Mouse (Mus musculus): ENCODE measurements around the gene C530008M17Rik. TPM values are rescaled to one million over a fixed set of nuclear protein-coding genes. Genes with fewer than 3 reads are reported as not detected.

C530008M17Rik gene
- total and polyA plus RNA-seq, 2 experiments from 2014 or later = 52.5 to 55.3 TPM

DNA sequence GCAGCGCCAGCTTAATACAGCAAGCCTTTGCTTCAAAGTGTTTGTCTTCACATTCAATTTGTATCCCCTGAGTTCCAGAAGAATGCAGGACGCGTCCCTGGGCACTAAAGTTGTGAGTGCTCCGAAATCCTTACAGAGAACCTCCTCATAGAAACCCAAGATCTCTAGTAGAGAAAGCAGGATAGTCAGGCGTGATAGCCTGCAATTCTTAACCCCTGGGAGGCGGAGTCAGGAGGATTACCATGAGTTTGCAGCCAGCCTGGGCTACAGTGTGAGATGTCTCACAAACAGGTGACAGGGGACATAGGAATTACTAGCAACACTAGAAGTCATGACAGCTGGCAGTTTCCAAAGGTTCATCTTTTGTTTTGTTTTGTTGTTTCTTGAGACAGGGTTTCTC is 213.2 kb downstream of the C530008M17Rik start:
- no peak overlapping the region for H3K4me3 ChIP-seq (ENCODE audit: low read length)
- WGBS = 66% methylated on average over 6 of the region's 6 CpGs
- H3K4me1 ChIP-seq (ENCODE audit: insufficient read depth, low read length) = no peaks in the 10 kb centered on the region
- no peak overlapping the region for H3K27ac ChIP-seq
- peaks cover 23% of the 10 kb centered on the region; the same call in 1 of the 2 replicates for H3K36me3 ChIP-seq (ENCODE audit: insufficient read depth, low read length)
- no peak overlapping the region for H3K9ac ChIP-seq (replicated peaks; ENCODE audit: low read length)
- H3K27me3 ChIP-seq (ENCODE audit: insufficient read depth, low read length) = no peaks in the 10 kb centered on the region
- H3K4me2 ChIP-seq (ENCODE audit: low read depth, low read length) = peak overlapping the region; percentile 47
- ATAC-seq (no peak), DNase-seq (ENCODE audit: low spot score) (no peak)
- H3K9me3 ChIP-seq (ENCODE audit: low read length) = no peaks in the 10 kb centered on the region
- TF ChIP-seq CTCF (IDR thresholded peaks at IDR 0.05; ENCODE audit: low read depth) = no peak

DNA sequence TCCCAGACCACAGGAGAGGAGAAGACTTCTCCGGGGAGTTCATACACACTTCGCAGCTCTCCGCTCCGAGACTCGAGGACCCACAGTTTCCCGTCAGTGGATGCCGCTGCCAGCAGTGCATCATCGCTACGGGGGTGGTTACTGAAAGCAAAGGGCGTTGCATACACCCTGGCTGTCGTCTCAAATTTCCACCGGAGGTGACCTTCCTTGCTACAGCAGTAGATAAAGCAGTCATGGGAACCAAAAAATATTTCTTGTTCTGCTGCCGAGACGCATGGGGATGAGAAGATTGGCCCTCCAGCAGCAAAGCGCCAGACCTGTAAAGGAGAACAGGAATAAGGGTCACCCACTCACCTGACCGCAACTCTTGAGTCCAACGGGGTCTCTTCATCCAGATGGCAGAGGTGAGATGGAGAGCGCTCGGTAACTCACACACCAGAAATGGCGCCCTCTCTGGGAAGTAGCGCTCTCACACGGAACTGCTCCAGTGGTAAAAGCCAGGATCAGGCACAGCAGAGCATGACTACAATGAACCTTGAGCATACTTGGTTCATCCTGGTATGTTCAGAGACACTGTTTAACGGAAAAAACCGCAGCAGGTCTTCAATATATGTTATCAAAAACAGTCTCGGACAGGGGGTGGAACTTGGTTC is 219.9 kb downstream of the C530008M17Rik start:
- DNase-seq (ENCODE audit: low spot score) = no peak
- no peaks in the 10 kb centered on the region for H3K27me3 ChIP-seq (ENCODE audit: insufficient read depth, low read length)
- no peak overlapping the region for H3K4me3 ChIP-seq (ENCODE audit: low read length)
- H3K9ac ChIP-seq (replicated peaks; ENCODE audit: low read length) = no peak overlapping the region
- ATAC-seq = no peak
- TF ChIP-seq CTCF (IDR thresholded peaks at IDR 0.05; ENCODE audit: low read depth) = no peak
- H3K27ac ChIP-seq = no peak overlapping the region
- WGBS = 91% methylated on average over 25 of the region's 25 CpGs
- no peaks in the 10 kb centered on the region for H3K9me3 ChIP-seq (ENCODE audit: low read length)
- H3K4me1 ChIP-seq (ENCODE audit: insufficient read depth, low read length) = no peaks in the 10 kb centered on the region
- H3K4me2 ChIP-seq (ENCODE audit: low read depth, low read length) = no peak overlapping the region
- H3K36me3 ChIP-seq (ENCODE audit: insufficient read depth, low read length) = peaks cover 17% of the 10 kb centered on the region

DNA sequence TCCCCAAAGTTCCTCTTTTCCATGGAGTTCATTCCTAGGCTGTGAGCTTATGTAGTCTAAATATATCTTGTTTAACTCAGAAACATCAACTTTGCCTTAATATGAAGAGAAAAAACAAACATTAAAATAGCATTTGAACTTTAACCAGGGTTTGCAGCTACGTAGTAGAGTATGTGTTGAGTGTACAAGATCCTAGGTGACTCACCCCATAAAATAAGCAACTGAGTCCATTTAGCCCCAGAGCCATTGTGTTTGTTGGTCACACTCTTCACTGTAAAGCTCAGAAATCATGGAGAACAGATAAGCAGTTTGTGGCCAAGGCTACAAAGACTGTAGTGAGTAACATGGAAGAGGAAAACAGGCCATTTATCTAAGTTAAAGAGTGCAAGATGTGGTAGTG is 227.8 kb downstream of the C530008M17Rik start:
- DNase-seq (ENCODE audit: low spot score) (no peak), ATAC-seq (no peak)
- no peak for TF ChIP-seq CTCF (IDR thresholded peaks at IDR 0.05; ENCODE audit: low read depth)
- Histone ChIP-seq H3K4me1 (ENCODE audit: insufficient read depth, low read length) (no peaks in the 10 kb centered on the region), H3K4me2 (ENCODE audit: low read depth, low read length) (no peak overlapping the region), H3K36me3 (ENCODE audit: insufficient read depth, low read length) (peaks cover 24% of the 10 kb centered on the region), H3K9me3 (ENCODE audit: low read length) (no peaks in the 10 kb centered on the region), H3K27ac (no peak overlapping the region), H3K27me3 (ENCODE audit: insufficient read depth, low read length) (no peaks in the 10 kb centered on the region), H3K9ac (replicated peaks; ENCODE audit: low read length) (no peak overlapping the region), H3K4me3 (ENCODE audit: low read length) (no peak overlapping the region)
- WGBS = 94% methylated on average over 1 of the region's 1 CpGs

DNA sequence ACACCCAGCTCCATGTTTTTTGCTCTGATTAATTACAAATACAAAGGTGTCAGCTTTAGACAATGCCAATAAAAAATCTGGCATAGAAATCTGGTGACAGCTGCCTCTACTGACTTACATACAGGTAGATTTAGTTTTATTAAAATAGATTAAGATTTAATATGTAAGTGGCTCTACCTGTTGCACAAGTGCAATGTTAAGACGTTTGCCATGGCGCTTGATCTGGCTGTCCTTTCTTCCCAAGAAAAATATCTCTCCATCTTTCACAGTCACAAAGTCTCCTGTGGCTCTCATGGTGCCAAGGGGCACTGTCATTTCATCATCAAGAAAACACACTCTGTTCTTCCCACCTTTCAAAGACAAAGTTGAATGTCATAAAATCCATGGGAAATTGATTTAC is 230.7 kb downstream of the C530008M17Rik start:
- no peak for TF ChIP-seq CTCF (IDR thresholded peaks at IDR 0.05; ENCODE audit: low read depth)
- no peak overlapping the region for H3K4me3 ChIP-seq (ENCODE audit: low read length)
- H3K36me3 ChIP-seq (ENCODE audit: insufficient read depth, low read length) = peaks cover 27% of the 10 kb centered on the region
- H3K4me1 ChIP-seq (ENCODE audit: insufficient read depth, low read length) = no peaks in the 10 kb centered on the region
- 95% methylated on average over 2 of the region's 2 CpGs for WGBS
- no peak overlapping the region for H3K27ac ChIP-seq
- no peaks in the 10 kb centered on the region for H3K27me3 ChIP-seq (ENCODE audit: insufficient read depth, low read length)
- ATAC-seq (no peak), DNase-seq (ENCODE audit: low spot score) (no peak)
- no peak overlapping the region for H3K9ac ChIP-seq (replicated peaks; ENCODE audit: low read length)
- no peak overlapping the region for H3K4me2 ChIP-seq (ENCODE audit: low read depth, low read length)
- H3K9me3 ChIP-seq (ENCODE audit: low read length) = no peaks in the 10 kb centered on the region

DNA sequence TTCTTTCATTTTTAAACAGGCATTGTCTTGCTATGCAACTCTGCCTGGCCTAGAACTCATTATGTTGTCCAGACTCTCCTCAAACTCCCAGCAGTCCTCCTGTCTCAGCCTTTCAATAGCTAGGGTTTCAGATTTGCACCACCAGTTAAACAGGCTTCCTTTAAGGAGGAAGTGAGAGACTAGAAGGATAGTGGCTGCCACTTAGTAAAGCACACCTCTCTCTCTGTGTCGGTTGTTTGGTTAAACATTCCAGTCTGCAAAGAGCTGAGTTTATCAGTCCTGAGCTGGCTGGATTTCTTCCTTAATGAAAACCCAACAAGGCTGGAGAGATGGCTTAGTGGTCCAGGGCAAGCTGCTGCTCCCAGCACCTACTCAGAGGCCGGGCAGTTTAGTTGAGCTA is 236.3 kb downstream of the C530008M17Rik start:
- ATAC-seq (no peak), DNase-seq (ENCODE audit: low spot score) (no peak)
- H3K4me2 ChIP-seq (ENCODE audit: low read depth, low read length) = no peak overlapping the region
- no peak overlapping the region for H3K4me3 ChIP-seq (ENCODE audit: low read length)
- TF ChIP-seq CTCF (IDR thresholded peaks at IDR 0.05; ENCODE audit: low read depth) = no peak
- no peak overlapping the region for H3K27ac ChIP-seq
- no peaks in the 10 kb centered on the region for H3K9me3 ChIP-seq (ENCODE audit: low read length)
- H3K36me3 ChIP-seq (ENCODE audit: insufficient read depth, low read length) = peaks cover 10% of the 10 kb centered on the region
- H3K9ac ChIP-seq (replicated peaks; ENCODE audit: low read length) = no peak overlapping the region
- no peaks in the 10 kb centered on the region for H3K27me3 ChIP-seq (ENCODE audit: insufficient read depth, low read length)
- H3K4me1 ChIP-seq (ENCODE audit: insufficient read depth, low read length) = no peaks in the 10 kb centered on the region
- WGBS = 86% methylated on average over 2 of the region's 2 CpGs

DNA sequence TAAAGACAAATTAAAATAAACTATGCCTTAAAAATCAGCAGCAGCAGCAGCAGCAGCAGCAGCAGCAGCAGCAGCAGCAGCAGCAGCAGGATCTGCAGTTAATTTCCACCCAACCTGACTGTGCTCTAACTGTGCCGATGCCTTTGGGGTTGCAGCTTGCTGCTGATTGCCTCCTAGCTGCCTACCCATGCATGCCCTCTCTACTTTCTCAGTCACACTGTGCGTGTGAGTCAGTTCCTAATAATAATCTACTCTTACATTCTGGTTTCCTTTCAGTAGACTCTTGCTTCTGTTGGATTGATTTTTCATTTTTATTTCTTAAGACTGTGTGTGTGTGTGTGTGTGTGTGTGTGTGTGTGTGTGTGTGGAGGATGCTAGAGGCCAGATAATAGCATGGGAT is 236.8 kb downstream of the C530008M17Rik start:
- no peaks in the 10 kb centered on the region for H3K4me1 ChIP-seq (ENCODE audit: insufficient read depth, low read length)
- H3K9ac ChIP-seq (replicated peaks; ENCODE audit: low read length) = no peak overlapping the region
- no peak for DNase-seq (ENCODE audit: low spot score)
- H3K27ac ChIP-seq = no peak overlapping the region
- H3K9me3 ChIP-seq (ENCODE audit: low read length) = no peaks in the 10 kb centered on the region
- no peak overlapping the region for H3K4me2 ChIP-seq (ENCODE audit: low read depth, low read length)
- no peak for TF ChIP-seq CTCF (IDR thresholded peaks at IDR 0.05; ENCODE audit: low read depth)
- no peak for ATAC-seq
- WGBS = 86% methylated on average over 2 of the region's 2 CpGs
- no peak overlapping the region for H3K4me3 ChIP-seq (ENCODE audit: low read length)
- no peaks in the 10 kb centered on the region for H3K27me3 ChIP-seq (ENCODE audit: insufficient read depth, low read length)
- peaks cover 10% of the 10 kb centered on the region for H3K36me3 ChIP-seq (ENCODE audit: insufficient read depth, low read length)

DNA sequence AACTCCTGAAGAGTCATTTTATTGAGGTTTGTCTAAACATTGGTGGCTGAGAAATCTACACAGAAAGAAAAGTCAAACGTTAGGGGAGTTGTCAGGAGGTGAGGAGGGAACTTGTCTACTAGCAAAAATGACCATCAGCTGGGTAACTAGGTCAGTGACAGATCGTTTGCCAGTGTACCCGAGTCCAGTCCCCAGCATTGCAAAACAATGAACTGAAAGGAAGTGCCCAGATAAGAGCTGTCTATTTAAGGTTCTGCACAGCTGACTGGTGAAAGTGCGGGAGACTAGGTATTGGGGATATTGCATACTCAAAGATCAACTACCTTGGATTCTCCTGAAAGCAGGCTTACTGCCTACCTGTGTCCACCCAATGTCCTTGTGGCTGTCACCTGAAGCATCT is 245.8 kb downstream of the C530008M17Rik start:
- no peak overlapping the region for H3K4me2 ChIP-seq (ENCODE audit: low read depth, low read length)
- DNase-seq (ENCODE audit: low spot score) (no peak), ATAC-seq (no peak)
- no peaks in the 10 kb centered on the region for H3K9me3 ChIP-seq (ENCODE audit: low read length)
- no peaks in the 10 kb centered on the region for H3K36me3 ChIP-seq (ENCODE audit: insufficient read depth, low read length)
- no peak for TF ChIP-seq CTCF (IDR thresholded peaks at IDR 0.05; ENCODE audit: low read depth)
- H3K4me3 ChIP-seq (ENCODE audit: low read length) = no peak overlapping the region
- no peaks in the 10 kb centered on the region for H3K27me3 ChIP-seq (ENCODE audit: insufficient read depth, low read length)
- no peak overlapping the region for H3K27ac ChIP-seq
- whole genome bisulfite sequencing = 85% methylated on average over 4 of the region's 4 CpGs
- no peak overlapping the region for H3K9ac ChIP-seq (replicated peaks; ENCODE audit: low read length)
- H3K4me1 ChIP-seq (ENCODE audit: insufficient read depth, low read length) = no peaks in the 10 kb centered on the region

All from hindbrain, postnatal 0 days (tissue).